8 mouse cellular contexts compared by ENCODE assay signal in the genomic region with DNA sequence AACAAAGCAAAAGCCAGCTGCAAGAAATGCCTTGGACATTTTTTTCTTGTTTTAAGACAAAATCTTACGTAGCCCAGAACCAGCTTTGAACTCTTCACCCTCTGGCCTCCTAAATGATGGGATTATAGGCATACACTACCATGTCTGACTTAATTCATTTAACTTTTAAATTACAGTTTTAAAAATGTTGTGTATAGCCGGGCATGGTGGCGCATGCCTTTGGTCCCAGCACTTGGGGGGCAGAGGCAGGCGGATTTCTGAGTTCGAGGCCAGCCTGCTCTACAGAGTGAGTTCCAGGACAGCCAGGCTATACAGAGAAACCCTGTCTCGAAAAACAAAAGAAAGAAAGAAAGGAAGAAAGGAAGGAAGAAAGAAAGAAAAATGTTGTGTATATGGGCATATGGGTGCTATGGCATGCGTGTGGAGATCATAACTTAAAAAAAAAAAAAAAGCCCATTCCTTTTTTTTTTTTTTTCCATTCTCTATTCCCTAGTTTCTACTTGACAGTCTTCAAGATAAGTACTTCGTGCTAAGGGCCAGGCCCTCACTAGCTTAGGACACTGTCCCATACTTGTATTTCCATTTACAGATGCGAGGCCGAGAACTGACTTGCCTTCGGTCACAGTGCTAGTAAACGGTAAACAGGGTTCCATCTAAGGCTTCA. TPM values are rescaled to one million over a fixed set of nuclear protein-coding genes. Genes with fewer than 3 reads are reported as not detected.
DNase-seq lines count a peak whose midpoint lies in the region; ATAC-seq and TF ChIP-seq lines count a peak whose summit lies in the region.

No protein-coding gene starts in this region.

- H3K9ac ChIP-seq in neural tube, embryonic 11.5 days (ENCODE audit: low read length): peak overlapping the region; percentile 85
- peak overlapping the region; percentile 86 for H3K9ac ChIP-seq in limb, embryonic 13.5 days
- H3K9ac ChIP-seq in stomach, embryonic 15.5 days: peak overlapping the region; percentile 78

- WGBS in cerebellum, adult 2 months: 31% methylated on average over 12 of the region's 12 CpGs
- 41% methylated on average over 12 of the region's 12 CpGs for WGBS in neural tube, embryonic 11.5 days
- 37% methylated on average over 12 of the region's 12 CpGs for WGBS in limb, embryonic 13.5 days
- WGBS in stomach, embryonic 15.5 days: 37% methylated on average over 12 of the region's 12 CpGs

- no peak for ATAC-seq in cerebellum, adult (ENCODE audit: insufficient number of reproducible peaks, low FRiP score, low TSS enrichment)
- no peak for ATAC-seq in neural tube, embryonic 11.5 days (ENCODE audit: insufficient read depth, low FRiP score, low TSS enrichment)
- ATAC-seq in limb, embryonic 13.5 days (ENCODE audit: low FRiP score, low read depth): no peak
- ATAC-seq in stomach, embryonic 15.5 days (ENCODE audit: insufficient read depth, low FRiP score, low read depth): no peak

- no peaks in the 10 kb centered on the region for H3K27me3 ChIP-seq in cerebellum, adult 2 months (ENCODE audit: control insufficient read depth, insufficient read depth, low read length)
- no peaks in the 10 kb centered on the region for H3K27me3 ChIP-seq in neural tube, embryonic 11.5 days (ENCODE audit: control insufficient read depth, insufficient read depth, low read length)
- no peaks in the 10 kb centered on the region for H3K27me3 ChIP-seq in limb, embryonic 13.5 days
- no peaks in the 10 kb centered on the region for H3K27me3 ChIP-seq in stomach, embryonic 15.5 days (replicated peaks)

- peaks cover 2% of the 10 kb centered on the region; the same call in 1 of the 2 replicates for H3K36me3 ChIP-seq in neural tube, embryonic 11.5 days (ENCODE audit: control insufficient read depth, insufficient read depth, low read length)
- H3K36me3 ChIP-seq in limb, embryonic 13.5 days: peaks cover 17% of the 10 kb centered on the region
- peaks cover 7% of the 10 kb centered on the region; the same call in 1 of the 2 replicates for H3K36me3 ChIP-seq in stomach, embryonic 15.5 days

- DNase-seq in cerebellum, adult 2 months: no peak
- no peak for DNase-seq in neural tube, embryonic 11.5 days (ENCODE audit: low spot score)
- DNase-seq in neural tube, embryonic 10.5 days (ENCODE audit: extremely low spot score, low spot score): no peak
- no peak for DNase-seq in adrenal gland, adult 8-10 months
- DNase-seq in embryo, embryonic 11 days: no peak

- H3K4me1 ChIP-seq in cerebellum, adult 2 months (ENCODE audit: control insufficient read depth, insufficient read depth, low read length): peaks cover 4% of the 10 kb centered on the region
- H3K4me1 ChIP-seq in neural tube, embryonic 11.5 days (ENCODE audit: control insufficient read depth, insufficient read depth, low read length): peaks cover 3% of the 10 kb centered on the region; the same call in 1 of the 2 replicates
- peaks cover 7% of the 10 kb centered on the region for H3K4me1 ChIP-seq in limb, embryonic 13.5 days
- H3K4me1 ChIP-seq in stomach, embryonic 15.5 days: 0 out of 2 replicates have a peak, but pooled peaks cover 2% of the 10 kb centered on the region

- H3K27ac ChIP-seq in cerebellum, adult 2 months (ENCODE audit: insufficient read depth, low read length): peak overlapping the region; percentile 75
- peak overlapping the region; percentile 96 for H3K27ac ChIP-seq in neural tube, embryonic 11.5 days (ENCODE audit: low read depth, low read length)
- peak overlapping the region; percentile 82 for H3K27ac ChIP-seq in limb, embryonic 13.5 days
- H3K27ac ChIP-seq in stomach, embryonic 15.5 days: peak overlapping the region; percentile 97

- no peak for TF ChIP-seq CTCF in cerebellum, adult 2 months (IDR thresholded peaks at IDR 0.05; ENCODE audit: borderline replicate concordance, insufficient read depth, low read depth, low read length)

- H3K9me3 ChIP-seq in neural tube, embryonic 11.5 days (ENCODE audit: control insufficient read depth, low read length): no peaks in the 10 kb centered on the region
- H3K9me3 ChIP-seq in limb, embryonic 13.5 days: no peaks in the 10 kb centered on the region
- H3K9me3 ChIP-seq in stomach, embryonic 15.5 days: no peaks in the 10 kb centered on the region

- peak overlapping the region; percentile 74 for H3K4me3 ChIP-seq in cerebellum, adult 2 months (replicated peaks; ENCODE audit: insufficient read depth, low read depth, low read length)
- H3K4me3 ChIP-seq in neural tube, embryonic 11.5 days (ENCODE audit: low read depth, low read length): peak overlapping the region; percentile 80
- H3K4me3 ChIP-seq in limb, embryonic 13.5 days: peak overlapping the region; percentile 94
- peak overlapping the region; percentile 93 for H3K4me3 ChIP-seq in stomach, embryonic 15.5 days (replicated peaks)

- peak overlapping the region; percentile 81 for H3K4me2 ChIP-seq in neural tube, embryonic 11.5 days (ENCODE audit: low read depth)
- H3K4me2 ChIP-seq in limb, embryonic 13.5 days (replicated peaks): peak overlapping the region; percentile 64
- H3K4me2 ChIP-seq in stomach, embryonic 15.5 days: peak overlapping the region; percentile 75

- TF ChIP-seq POLR2A in cerebellum, adult 2 months (IDR thresholded peaks at IDR 0.05; ENCODE audit: borderline replicate concordance, insufficient read depth, low read length): no peak

RNA-seq across cellular contexts. Expression of a gene that starts 0.7 kb away (rescaled TPM):
- polyA plus RNA-seq in cerebellum, adult 2 months (2012; rRNA removed): 27.4 and 28.6 TPM in 2 replicates
- polyA plus RNA-seq in neural tube, embryonic 11.5 days (2014; fragmentation: Nextera tagmentation; extraction: Ambion mirVana): 77.0 and 80.1 TPM in 2 replicates
- 72.8 and 79.7 TPM in 2 replicates for polyA plus RNA-seq in limb, embryonic 13.5 days (2015; fragmentation: Nextera tagmentation; extraction: Ambion mirVana)
- polyA plus RNA-seq in stomach, embryonic 15.5 days (2015; fragmentation: Nextera tagmentation; extraction: Ambion mirVana): 56.1 and 60.4 TPM in 2 replicates
- 10 to 100 TPM; 29.9 to 39.0 (median 33.6) TPM for total RNA-seq in adrenal gland, adult 8-10 months (2022)

RNA-seq across cellular contexts. Expression of a gene that starts 38.6 kb away (rescaled TPM):
- polyA plus RNA-seq in cerebellum, adult 2 months (2012; rRNA removed): 50.6 and 52.9 TPM in 2 replicates
- polyA plus RNA-seq in neural tube, embryonic 11.5 days (2014; fragmentation: Nextera tagmentation; extraction: Ambion mirVana): 188 and 190 TPM in 2 replicates
- 219 and 235 TPM in 2 replicates for polyA plus RNA-seq in limb, embryonic 13.5 days (2015; fragmentation: Nextera tagmentation; extraction: Ambion mirVana)
- 218 and 229 TPM in 2 replicates for polyA plus RNA-seq in stomach, embryonic 15.5 days (2015; fragmentation: Nextera tagmentation; extraction: Ambion mirVana)
- total RNA-seq in adrenal gland, adult 8-10 months (2022): 100 to 1,000 TPM in 2 of 4 experiments, 10 to 100 TPM in 2; 75.7 to 119 (median 102) TPM
